Mouse (Mus musculus) c-Kit-negative CD71-positive TER-119-positive erythroid progenitor cells, embryonic 14.5 days (primary cell): Measurements from ENCODE around the gene Gadd45gip1.

Experiments used
- DNase-seq: peaks from one replicate; pipeline ENCODE4 v3.0.0-alpha.2; 2013; ENCODE audit warnings: low read depth, low spot score

Gadd45gip1 gene

DNA sequence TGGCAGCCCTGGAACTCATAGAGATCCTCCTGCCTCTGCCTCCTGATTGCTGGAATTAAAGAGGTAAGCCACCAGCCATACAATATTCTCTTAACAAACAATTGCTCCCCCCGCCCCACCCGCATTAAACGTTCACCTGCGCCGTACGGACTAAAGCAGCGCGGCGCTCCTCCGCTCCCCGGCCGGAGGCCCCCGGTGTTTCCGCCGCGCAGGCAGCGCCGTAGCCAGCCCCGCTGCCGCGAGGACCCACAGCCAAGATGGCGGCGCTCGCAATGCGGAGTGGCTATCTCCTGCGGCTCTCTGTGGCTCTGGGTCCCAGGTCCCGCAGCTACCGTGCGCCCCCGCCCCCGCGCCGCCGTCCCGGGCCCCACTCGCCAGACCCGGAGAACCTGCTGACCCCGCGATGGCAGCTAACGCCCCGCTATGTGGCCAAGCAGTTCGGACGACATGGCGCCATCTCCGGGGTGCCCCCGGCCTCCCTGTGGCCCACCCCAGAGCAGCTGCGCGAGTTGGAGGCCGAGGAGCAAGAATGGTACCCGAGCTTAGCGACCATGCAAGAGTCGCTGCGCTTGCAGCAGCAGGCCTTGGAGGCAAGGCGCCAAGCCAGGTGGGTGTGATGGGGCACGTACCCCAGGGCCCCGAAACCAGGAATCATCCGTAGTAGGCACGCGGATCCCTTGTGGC, 854 bp downstream of the Gadd45gip1 start:
- peak; percentile 77 for DNase-seq

DNA sequence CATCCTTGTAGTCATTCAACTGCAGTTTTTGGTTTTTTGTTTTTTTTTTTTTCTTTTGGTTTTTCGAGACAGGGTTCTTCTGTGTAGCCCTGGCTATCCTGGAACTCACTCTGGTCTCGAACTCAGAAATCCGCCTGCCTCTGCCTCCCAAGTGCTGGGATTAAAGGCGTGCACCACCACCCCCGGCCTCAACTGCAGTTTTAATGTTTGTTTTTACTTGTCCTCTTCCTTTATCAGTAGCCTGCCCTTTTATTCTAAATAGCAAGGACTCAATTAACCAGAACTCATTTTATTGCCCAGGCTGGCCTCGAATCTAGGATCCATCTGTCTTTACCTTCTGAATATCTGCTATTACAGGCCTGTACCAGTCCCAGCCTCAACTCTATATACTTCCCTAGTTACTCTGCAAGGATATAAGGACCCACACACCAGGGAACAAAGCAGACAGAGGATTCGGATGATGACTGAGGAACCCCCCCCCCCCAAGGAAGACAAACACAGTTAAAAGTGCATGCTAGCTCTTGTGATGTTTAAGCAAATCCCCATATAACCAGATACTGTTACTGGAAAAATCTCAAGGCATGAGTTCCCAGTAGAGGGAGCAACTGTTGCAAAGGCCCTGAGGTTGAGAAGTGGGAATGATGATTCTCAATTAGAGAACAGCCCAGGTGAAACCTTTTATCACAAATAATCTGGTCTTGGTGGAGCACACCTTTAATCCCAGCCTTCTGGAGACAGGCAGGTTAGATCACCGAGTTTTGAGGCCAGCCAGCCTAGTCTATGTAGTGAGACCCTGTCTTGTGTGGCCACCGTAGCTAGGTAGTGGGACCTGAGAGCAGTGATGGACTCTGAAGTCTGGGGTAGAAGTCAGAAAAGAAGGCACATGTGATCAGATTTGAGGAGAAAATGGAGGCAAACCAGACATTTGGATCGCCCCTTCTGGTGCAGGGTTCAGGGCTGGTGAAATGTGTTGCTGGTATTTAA, 1.7 kb downstream of the Gadd45gip1 start:
- no peak for DNase-seq

- no peak for DNase-seq
Observed at GRCm38 (mm10) chr8:84834002-84834865, 2.9 kb downstream of the Gadd45gip1 start.

GRCm38 (mm10) chr8:84834866-84835855, 3.8 kb downstream of the Gadd45gip1 start:
- no peak for DNase-seq

- DNase-seq = no peak
Observed at GRCm38 (mm10) chr8:84837149-84837911, 6.0 kb downstream of the Gadd45gip1 start.

GRCm38 (mm10) chr8:84837912-84838470, 6.7 kb downstream of the Gadd45gip1 start:
- no peak for DNase-seq

- DNase-seq = peak; percentile 91
Observed at GRCm38 (mm10) chr8:84838513-84838912, 7.2 kb downstream of the Gadd45gip1 start.

- DNase-seq = no peak
Observed at GRCm38 (mm10) chr8:84839411-84839810, 8.1 kb downstream of the Gadd45gip1 start.

DNA sequence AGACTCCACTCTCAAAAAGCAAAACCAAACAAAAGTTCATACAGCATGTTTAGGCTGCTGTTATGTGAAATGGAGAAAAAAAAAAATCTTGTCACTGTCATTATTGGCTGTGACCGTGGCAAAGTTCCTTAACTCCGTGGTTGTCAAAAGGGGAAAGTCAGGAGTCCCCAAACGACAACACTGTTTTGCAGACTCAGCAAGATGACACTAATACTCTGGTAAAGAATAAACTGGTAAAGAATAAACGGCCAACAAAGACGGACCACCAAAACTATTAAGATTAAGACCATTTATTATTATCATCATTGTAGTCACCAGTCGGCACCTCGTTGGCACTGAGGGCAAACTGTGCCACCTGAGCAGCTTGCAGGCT, 8.5 kb downstream of the Gadd45gip1 start:
- no peak for DNase-seq

DNA sequence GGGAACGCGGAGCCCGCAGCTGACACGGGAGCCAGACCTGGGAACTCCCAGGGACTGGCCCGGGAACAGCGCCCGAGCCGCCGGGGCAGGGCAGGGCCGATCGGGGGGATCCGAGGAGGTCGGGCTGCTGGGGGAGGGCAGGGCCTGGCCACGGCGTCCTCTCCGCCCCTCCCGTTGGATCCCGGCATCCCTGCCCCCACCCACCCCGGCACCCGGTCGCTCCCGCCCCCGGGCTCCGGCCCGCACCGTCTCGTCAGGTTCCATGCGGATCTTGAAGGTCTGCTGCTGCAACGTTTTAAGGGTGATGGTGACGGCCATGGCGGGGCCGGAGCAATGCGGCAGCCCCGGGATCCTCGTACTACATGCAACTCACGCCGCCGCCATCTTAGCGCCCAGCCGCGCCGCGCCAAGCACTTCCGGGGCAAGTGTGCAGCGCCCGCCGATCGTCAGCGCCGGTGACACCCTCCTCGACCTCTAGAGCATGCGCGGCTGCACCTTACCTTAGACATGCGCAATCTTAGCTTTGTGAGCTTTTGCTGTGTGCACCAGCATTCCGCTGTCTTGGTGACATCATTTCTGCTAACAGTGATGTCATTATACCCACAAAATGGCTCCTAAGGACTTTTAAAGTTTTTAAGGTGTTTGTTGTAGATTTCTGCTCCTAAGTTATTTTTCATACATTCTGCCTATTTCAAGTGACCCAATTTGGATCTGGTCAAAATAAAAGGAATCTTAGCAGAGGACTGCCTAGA, 9.1 kb downstream of the Gadd45gip1 start, which contains the start of gene Rad23a:
TSS of gene Rad23a (minus strand) at position 418 of the 752 bp plus-strand sequence.
- peak; percentile 91 for DNase-seq

- DNase-seq = no peak
Observed at GRCm38 (mm10) chr8:84841514-84841913, 10.2 kb downstream of the Gadd45gip1 start.

- no peak for DNase-seq
Observed at GRCm38 (mm10) chr8:84844397-84845070, 13.2 kb downstream of the Gadd45gip1 start.

- no peak for DNase-seq
Observed at GRCm38 (mm10) chr8:84845355-84846093, 14.2 kb downstream of the Gadd45gip1 start.

DNA sequence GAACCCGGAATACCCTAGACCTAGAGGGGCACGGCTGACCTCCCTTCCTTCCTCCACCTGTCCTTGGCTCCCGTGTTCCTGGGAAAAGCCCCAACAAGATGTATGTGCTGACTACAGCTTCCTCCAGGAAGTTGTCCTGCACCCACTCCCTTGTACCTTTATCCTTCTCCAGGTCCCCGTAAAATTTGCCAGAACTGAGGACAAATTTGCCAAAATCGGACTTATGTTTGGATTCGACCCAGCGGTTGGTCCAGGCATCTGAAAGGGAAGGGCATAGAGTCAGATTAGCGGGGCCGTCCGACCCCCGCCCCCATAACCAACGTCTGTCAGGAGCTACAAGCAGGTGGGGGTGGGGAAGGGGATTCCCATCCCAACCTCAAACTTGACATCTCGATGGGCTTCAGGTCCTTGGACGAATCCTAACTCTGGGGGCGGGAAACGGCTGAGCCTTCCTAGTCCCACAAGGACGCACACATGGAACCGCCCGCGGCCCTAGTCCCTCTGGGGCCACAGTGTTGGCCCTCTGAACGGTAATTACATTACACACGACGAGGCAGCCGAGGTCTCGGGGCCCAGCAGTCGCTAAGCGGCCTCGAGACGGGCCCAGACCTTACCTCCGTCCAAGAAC, 14.9 kb downstream of the Gadd45gip1 start:
- DNase-seq = no peak

DNA sequence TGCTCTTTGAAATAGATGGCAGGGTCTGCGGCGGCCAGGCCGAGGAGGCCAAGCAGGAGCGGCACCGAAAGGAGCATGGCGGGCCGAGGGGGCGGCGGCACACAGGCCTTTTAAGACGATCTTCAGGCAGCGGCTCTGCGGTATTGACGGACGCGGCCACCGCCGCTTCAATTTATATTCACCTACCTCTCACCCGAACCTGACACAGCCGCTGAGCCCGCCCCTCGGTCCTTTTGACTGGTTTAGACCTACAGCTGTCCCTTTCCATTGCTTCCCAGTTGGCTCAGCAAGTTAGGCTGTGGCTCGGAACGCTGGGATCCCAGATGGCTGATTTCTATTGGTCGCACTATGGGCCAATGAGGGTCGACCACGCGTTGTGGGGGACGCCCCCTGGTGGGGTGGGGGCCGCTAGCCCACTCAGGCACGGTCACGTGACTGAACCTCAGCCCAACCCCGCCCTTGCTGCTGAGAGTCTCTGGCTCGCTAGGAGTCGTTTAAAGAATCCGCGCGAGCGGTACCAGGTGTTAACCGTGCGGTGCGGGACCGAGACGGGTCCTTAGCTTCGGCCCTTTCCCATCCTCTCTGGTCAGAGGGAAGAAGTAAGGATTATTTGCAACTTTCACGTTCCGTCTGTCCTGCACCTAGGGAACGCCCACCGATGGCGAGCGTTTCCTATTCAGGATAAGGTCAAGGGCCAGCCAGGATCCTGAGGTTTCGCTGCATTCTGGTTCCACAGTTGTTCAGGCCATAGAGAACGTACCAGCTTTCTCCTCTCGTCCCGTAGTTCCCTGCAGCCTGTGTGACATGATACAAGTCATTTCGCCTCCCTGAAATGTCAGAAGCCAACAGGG, 15.6 kb downstream of the Gadd45gip1 start, which contains the start of gene Calr:
TSS of gene Calr (minus strand) at position 213 of the 851 bp plus-strand sequence.
- DNase-seq = peak; percentile 98
